Mouse (Mus musculus) inflammation-experienced regulatory T-cells, adult 6 months (primary cell): Measurements from ENCODE around the gene Fgd4. TPM values are rescaled to one million over a fixed set of nuclear protein-coding genes. Genes with fewer than 3 reads are reported as not detected.

ENCODE experiments used
- polyA plus RNA-seq, 3 experiments: library from polyadenylated mRNA; unstranded; fragments of 100-300 nt; shearing (Covaris generic); gene quantifications; one replicate each; pipeline ENCODE4 v1.2.1; 2017

Fgd4 gene
- polyA plus RNA-seq, 3 experiments from 2014 or later = 0.08 to 0.34 TPM; not detected in 1

Other genes with a start within 250 kb of the Fgd4 start
- gene Dnm1l, start 241.6 kb downstream of the Fgd4 start, polyA plus RNA-seq = 10 to 100 TPM; 50.9 to 64.8 (median 53.6) TPM
- gene Olfr19, start 75.9 kb upstream of the Fgd4 start, polyA plus RNA-seq = not detected
- not detected for gene Spag6l, start 228.9 kb upstream of the Fgd4 start, polyA plus RNA-seq